Mouse (Mus musculus): ENCODE results near the gene Tbc1d22a.
"Not testable (repeated sequence)": the region's sequence is repeated elsewhere in the genome, so short reads cannot be mapped to it uniquely, and the experiment has no call there.

Tbc1d22a gene

DNA sequence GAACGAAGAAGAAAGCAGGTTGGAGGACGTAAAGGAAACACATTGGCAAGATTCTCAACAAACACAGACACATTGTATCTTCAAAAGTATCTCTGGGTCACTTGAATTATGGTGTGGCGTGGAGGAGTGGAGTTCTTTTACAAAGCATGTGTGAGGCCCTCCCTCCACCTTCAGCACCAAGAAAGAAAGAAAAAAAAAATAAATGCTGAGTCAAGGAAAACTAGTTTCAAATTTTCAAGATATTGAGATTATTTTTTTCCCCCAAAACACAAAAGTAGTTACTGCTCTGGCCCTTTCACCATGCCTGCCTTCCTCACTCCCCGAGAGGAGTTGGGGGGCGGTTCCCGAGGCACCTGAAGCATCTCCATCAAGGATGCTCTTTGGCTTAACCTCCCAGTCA lies 35.7 kb upstream of the Tbc1d22a start:
- ATAC-seq (ENCODE audit: insufficient number of reproducible peaks, low FRiP score, low TSS enrichment), result no peak

DNA sequence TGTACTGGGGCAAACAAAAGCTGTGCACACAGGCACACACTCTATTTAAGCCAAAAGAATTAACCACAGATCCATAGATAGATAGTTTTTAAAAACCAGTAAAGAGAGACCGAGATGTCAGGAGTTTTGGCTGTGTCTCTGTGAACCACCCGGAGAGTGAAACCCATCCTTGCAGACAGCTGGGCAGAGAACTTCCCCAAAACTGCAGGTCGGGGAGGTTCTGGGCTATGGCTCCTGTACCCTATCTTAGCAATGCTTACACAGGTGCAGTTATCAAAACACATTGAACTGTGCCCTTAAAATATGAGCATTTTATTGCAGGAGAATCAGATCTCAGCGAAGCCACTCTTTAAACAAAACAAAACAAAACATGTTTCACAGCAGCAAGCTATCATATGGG lies 33.8 kb upstream of the Tbc1d22a start:
- no peak for ATAC-seq (ENCODE audit: insufficient number of reproducible peaks, low FRiP score, low TSS enrichment)

DNA sequence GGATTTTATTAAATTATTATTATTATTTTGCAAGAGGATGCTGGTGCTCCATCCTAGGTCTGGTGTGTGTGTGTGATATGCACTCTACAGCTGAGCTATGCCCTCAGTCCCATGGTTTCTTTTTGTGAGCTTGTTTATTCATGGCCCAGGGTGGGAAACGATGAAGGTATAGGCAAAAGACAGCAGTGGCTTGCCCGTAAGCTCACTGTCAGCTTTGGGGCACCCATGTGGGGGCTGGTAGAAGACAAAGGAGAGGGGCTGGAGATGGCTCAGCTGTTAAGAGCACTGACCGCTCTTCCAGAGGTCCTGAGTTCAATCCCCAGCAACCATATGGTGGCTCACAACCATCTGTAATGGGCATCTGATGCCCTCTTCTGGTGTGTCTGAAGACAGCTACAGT lies 32.9 kb upstream of the Tbc1d22a start:
- ATAC-seq (ENCODE audit: insufficient number of reproducible peaks, low FRiP score, low TSS enrichment), result not testable (repeated sequence)

DNA sequence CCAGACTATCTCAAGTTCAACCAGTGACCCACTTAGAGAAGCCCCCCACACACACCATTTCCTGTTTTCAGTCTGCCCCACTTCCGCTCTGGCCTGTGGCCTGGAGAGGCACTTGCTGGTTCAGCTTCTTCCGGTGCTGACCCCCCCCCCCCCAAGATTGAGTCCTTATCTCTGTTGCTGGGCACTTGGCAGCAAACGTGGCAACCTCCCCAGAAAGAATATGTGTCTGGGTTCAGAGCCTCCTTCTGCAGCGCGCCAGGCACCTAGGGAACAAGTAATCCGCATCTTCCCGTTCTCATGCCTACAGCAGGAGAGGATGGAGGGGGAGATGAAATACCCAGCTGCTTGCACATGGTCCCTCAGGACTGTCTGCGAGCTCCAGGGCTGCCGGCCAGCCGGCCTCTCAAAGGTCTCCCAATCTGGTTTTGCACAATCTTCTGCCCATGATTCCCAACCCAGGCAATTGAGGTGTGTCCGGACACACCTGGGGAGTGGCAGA lies 32.3 kb upstream of the Tbc1d22a start:
- no peak for ATAC-seq (ENCODE audit: insufficient number of reproducible peaks, low FRiP score, low TSS enrichment)

DNA sequence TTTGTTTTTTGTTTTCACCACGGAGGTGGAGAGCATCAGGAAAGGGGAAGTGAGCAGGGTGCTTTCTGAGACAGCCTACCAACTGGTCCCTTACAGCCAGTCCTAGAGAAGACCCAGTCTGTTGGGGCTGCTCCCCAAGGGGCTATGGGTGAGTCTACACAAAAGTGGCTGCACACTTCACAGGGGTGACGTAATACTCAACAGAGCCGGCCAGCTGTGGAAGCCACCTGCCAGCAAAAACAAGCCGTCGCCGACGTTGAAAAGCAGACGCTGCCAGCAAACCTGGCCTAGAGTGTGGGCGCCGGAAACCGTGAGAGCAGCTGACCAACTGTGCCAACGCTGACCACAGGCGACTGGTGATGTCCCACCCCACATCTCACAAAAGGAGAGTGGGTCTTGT lies 31.6 kb upstream of the Tbc1d22a start:
- no peak for ATAC-seq (ENCODE audit: insufficient number of reproducible peaks, low FRiP score, low TSS enrichment)

DNA sequence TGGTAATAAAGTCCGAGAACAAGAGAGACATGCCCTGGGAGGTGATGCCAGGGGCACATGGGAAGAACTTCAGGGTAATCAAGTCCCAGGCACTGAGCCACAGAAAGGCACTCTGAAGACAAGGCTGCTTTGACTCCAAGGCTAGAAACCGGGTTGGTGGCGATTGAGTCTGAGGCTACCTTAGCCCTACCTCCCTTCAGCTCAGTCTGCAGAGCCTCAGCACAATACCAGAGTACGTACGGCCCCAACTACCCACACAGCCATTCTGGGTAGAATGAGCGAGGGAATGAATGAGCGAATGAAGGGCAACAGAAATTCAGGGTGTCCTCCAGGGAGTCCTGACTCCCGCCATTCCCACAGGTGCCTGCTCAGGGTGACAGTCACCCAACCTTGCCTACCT lies 30.8 kb upstream of the Tbc1d22a start:
- ATAC-seq (ENCODE audit: insufficient number of reproducible peaks, low FRiP score, low TSS enrichment), result no peak

DNA sequence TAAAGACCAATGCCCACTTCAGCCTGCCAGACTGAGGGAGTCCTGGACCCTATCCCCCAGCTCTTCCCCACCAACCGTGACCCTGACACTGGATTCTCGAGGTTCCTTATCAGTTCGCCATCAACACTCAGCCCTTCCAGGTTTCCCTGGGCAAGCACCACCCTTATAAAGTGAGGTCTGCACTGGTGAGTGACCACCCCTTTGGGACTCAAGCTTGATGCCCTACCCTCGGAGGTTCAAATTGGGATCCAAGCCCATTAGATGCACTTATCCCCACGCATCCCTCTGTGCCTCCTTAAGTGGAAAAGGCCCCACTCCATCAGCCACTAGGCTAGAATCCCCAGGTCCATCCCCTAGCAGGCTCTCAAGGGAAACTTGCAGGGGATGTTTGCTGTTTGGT lies 30.2 kb upstream of the Tbc1d22a start:
- no peak for ATAC-seq (ENCODE audit: insufficient number of reproducible peaks, low FRiP score, low TSS enrichment)

DNA sequence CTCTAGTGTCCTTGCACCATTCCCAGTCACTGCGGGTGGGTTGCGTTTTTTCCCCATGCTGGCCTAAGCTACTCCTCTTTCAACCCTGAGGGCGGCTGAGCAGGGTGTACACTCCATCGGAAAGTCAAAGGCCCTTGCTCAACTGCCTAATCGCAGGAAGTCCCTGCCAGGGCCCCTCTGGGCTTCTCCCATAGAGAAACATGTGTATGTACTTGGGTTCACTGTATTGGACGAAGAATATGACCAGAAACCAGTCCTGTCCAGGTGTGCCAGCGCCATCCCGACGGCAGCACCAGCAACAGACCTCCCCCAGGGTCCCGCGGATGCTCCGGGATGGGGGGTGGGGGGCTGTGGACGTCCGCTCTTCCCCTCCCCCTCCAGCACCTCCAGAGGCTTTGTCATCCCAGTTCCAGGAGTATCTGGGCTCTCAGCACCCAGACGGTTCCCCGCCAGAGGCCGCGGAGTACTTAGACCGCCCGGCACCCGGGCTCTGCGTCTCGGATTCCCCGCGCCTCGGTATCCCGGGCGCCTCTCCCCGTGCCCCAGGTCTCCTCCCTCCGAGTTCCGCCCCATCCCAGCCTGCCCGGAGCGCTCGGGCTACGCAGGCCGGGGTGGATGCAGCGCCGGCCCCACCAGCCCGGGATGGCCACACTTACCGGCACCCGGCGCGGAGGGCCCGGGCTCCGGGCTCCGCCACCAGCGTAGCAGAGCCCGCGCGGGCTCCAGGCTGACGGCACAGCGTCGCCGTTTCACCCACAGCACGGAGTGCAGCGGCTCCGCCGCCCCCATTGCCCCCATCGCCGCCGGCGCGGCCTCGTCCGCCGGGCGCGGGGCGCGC lies 29.2 kb upstream of the Tbc1d22a start:
- ATAC-seq (ENCODE audit: insufficient number of reproducible peaks, low FRiP score, low TSS enrichment), result peak; percentile 12; the same call in 1 of the 2 replicates

DNA sequence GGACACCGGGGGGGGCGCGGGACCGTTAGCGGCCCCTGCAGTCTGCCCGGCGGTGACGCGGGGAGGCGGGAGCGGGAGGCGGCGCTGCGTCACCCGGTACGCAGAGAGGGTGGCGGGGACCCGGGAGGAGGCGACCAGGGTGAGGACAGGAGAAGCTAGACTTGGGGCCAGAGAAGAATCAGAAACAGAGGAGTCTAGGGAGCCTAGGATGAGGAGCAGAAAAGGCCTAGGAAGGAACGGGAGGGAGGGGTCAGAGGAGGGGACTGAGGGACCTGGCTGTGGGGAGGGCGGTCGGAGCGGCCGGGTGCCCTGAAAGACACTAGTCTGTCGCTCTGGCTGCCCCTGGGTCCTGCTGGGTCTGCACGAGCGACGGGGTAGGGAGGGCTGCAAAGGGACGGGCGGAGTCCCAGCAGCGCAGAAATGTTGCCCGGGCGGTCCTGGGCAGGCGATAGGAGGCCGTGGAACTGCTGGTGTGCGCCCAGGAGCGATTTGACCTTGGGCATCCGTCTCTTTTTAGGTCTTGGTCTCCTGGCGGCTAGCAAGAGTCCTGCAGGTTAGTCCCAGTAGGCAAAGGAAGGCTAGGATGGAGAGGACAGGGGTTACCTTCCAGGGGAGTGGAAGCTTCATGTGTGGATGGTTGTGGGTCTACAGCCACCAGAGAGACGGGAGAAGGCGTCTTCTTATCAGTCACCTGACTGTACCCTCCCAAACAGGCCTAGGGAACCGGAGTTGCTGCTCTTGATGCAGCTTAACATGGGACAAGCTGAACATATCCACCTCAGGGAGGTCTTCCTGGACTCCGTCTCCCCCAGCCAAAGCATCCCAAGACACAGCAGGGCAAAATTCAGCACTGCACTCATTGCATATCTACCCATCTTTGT lies 28.3 kb upstream of the Tbc1d22a start, which contains the start of gene Cerk:
Cerk (minus strand) TSS at position 453 of the 881 bp plus-strand sequence.
- peak; percentile 60 for ATAC-seq (ENCODE audit: insufficient number of reproducible peaks, low FRiP score, low TSS enrichment)

DNA sequence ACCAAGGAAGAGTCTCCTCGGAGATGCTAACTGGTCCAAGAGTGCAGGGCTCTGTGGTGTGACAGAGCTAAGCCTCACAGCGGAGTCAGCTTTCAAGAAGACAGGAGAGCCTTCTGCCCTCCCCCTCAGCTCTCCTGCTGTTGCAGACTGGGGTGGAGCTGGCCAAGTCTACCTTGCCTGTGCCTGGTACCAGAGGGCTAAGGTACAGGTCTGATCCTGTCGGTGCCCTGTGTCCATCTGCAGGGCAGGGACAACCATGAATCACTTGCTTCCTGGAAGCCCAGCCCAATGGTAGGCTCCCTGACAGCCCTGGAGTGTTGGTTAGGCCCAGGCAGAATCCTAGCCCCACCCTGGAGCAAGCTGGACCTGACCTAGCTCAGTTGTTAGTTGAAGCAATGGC lies 27.6 kb upstream of the Tbc1d22a start:
- no peak for ATAC-seq (ENCODE audit: insufficient number of reproducible peaks, low FRiP score, low TSS enrichment)

DNA sequence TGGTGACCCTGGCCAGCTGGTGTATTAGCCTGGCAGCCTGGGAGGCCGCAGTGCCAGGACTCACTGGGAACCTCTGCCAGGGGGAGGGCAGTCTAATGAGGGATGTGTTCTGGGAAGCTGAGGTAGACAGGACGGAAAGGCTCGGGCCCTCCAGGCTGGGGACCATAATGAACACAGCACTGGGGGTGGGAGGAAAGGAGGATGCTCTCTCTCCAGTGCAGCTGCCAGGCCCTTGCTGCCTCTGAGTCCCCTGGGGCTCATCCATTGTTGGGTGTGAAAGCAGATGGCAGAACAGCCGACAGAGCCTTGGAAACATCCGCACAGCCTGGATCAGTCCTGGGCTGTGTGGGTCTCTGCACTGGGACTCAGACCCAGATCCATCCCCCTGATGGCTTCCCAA lies 26.1 kb upstream of the Tbc1d22a start:
- ATAC-seq (ENCODE audit: insufficient number of reproducible peaks, low FRiP score, low TSS enrichment), result no peak

DNA sequence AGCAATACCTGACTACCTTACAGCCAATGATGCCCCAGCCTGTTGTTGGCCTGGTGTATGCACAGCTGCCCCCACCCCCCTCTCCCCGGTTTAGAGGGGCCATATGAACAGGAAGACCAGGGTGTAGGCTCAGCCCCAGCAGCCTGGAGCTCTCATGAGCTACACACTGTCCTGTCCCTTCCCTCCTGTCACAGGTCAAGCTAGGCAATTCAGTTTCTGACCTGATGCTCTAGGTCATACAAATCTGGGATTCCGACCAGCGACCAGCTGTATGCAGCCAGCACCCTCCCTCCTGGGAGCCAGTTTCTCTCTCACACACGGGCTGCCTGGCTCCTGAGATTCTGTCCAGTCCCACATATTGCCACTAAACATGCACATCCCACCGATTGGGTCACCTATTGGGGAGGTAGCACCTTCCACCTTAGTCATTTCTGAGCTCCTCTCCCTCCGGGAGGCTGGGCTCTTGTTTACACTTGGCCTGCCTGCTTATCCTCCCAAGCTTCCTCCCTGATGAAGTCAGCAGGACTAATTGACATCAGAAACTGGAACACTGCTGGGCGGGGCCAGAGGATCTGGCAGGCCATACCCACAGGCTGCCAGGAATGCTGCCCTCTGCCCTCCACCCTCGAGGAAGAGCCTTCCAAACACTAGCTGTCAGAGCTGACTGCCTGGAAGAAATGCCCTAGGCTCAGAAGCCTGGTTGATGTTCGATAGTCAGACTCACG lies 25.4 kb upstream of the Tbc1d22a start:
- ATAC-seq (ENCODE audit: insufficient number of reproducible peaks, low FRiP score, low TSS enrichment), result peak; percentile 37; the same call in 1 of the 2 replicates

DNA sequence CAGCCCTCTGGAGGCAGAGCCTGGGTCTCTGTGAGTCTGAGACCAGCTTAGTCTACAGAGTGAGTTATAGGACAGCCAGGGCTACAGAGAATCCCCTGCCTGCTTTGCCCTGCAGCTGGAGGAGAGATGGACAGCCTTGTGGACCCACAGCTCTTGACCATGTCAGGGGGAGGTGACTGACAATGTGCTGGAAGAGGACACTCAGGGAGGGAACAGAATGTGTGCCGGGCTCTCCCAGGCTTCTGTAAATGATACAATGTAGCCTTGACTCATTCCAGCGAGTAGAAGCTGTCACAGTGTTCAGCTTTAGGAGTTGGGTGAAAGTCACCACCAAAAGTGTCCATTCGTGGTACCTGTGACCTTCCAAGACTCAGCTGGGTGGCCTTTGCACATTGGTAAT lies 23.9 kb upstream of the Tbc1d22a start:
- no peak for ATAC-seq (ENCODE audit: insufficient number of reproducible peaks, low FRiP score, low TSS enrichment)

DNA sequence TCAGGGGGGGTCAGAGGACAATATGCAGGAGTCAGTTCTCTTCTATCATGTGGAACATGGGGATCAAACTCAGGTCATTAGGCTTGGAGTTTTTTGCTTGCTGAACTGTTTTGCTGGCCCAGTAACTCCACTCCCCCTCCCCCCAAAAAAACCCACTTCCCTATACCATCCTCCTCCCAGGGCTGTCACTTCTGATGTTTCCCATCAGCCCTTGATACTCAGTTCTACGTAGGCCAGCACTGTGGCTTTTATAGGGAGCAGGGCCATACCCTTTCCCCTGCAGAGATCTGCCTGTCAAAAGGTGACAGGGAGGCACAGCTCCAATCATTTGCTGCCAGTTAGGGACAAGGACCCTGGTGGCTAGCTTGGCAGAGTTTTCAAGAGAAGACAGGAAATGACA lies 22.8 kb upstream of the Tbc1d22a start:
- no peak for ATAC-seq (ENCODE audit: insufficient number of reproducible peaks, low FRiP score, low TSS enrichment)

DNA sequence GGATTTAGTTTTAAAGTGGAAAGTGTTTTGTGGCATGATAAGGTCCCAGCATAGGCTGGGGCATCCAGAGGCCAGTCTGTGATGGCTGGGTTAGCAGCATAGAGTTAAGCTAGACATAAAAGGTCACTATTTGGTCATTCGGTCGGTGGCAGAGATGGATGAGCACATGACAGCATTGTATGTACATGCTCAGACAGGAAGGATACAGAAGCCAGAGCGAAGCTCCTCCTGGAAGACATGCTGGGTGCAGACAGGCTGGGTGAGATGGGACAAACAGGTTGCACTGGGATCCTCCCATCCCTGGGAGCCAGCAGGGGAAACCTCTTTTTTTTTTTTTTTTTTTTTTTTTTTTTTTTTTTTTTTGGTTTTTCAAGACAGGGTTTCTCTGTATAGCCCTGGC lies 22.3 kb upstream of the Tbc1d22a start:
- no peak for ATAC-seq (ENCODE audit: insufficient number of reproducible peaks, low FRiP score, low TSS enrichment)

DNA sequence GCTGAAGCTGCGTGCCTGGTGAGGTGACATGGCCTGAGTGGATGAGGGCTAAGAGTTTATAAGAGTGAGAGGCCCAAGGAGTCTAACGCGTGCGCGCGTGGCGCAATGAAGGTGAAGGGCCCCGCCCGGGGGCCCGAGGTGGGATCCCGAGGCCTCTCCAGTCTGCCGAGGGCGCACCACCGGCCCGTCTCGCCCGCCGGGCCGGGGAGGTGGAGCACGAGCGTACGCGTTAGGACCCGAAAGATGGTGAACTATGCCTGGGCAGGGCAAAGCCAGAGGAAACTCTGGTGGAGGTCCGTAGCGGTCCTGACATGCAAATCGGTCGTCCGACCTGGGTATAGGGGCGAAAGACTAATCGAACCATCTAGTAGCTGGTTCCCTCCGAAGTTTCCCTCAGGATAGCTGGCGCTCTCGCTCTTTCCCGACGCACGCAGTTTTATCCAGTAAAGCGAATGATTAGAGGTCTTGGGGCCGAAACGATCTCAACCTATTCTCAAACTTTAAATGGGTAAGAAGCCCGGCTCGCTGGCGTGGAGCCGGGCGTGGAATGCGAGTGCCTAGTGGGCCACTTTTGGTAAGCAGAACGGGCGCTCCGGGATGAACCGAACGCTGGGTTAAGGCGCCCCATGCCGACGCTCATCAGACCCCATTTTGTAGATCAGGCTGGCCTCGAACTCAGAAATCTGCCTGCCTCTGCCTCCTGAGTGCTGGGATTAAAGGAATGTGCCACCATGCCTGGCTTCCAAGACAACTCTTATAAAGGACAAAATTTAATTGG lies 19.4 kb upstream of the Tbc1d22a start:
- peak; percentile 92 for ATAC-seq (ENCODE audit: insufficient number of reproducible peaks, low FRiP score, low TSS enrichment)

DNA sequence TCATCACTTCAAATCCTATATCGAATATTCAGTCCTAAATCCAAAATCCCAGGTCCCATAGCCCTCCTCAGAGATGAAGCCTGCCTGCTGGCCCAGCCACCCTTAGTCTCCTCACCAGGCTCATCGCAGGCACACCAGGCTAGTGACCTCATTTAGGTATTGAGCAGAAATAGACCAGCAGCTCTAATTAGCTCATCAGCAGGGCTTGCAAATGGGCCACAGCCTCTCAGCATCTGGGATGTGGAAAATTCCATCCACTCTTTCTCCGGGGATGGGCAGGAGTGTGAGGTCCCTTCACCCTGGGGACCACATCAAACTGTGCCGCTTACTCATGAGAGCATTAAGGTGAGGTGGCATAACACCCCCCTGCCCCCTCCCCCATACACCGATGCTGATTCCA lies 15.2 kb upstream of the Tbc1d22a start:
- ATAC-seq (ENCODE audit: insufficient number of reproducible peaks, low FRiP score, low TSS enrichment), result 0 out of 2 replicates have a peak, but pooled peaks have one; percentile 49

DNA sequence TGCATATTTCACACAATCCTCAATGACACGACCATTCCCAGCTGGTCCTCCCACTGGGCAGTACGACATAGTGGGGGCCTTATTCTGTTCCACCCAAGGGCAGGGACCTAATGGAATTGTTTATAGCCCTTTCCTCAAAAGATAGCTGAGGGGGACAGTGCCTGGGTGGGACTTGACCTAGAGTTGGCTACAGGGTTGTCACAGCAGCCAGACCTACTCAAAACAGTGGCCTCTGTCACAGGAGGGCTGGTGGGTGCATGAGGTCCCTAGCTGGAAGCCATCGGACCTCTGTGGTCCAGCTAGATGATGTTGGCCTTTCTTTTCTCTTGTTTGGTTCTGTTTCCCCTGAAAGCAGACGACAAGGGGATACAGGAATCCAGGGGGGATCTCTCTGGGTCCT lies 14.8 kb upstream of the Tbc1d22a start:
- no peak for ATAC-seq (ENCODE audit: insufficient number of reproducible peaks, low FRiP score, low TSS enrichment)

DNA sequence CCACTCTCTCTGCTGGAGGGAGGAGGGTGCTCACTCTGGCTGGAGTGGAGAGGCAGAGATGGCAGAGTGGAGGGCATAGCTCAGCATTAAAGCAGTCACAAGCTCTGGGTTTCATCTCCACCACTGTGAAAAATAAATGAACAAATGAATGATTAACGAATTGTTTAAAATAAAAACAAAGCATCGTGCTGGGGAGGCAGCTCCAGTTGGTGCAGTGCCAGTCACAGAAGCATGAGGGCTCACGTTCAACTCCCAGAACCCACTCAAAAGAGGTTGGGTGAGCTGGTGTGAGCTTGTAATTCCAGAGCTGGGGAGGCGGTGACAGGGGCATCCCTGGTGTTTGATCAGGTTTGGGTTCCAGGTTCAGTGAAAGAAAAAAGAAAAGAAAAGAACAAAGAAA lies 14.1 kb upstream of the Tbc1d22a start:
- no peak for ATAC-seq (ENCODE audit: insufficient number of reproducible peaks, low FRiP score, low TSS enrichment)

DNA sequence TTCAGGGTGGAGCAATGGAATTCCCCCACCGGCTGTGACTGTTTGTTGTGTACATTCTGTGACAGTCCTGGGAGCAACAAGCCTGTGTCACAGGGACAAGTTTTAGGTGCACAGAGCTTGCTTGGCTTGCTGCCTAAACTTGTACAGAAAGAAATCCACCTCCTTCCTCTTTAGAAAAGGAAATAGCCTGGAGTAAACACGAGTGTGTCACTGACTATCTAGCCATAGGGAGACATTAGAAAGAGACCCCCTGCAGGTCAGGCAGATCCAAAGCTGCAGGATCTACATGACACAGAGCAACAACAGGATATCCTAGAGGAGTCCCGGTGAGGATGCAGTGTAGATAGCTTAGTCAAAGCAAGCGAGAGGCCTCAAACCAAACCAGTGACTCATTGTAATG lies 13.2 kb upstream of the Tbc1d22a start:
- ATAC-seq (ENCODE audit: insufficient number of reproducible peaks, low FRiP score, low TSS enrichment), result no peak

Measured in cerebellum, adult (tissue).